Mouse (Mus musculus): ENCODE measurements around the gene Zbtb6. TPM values are rescaled to one million over a fixed set of nuclear protein-coding genes. Genes with fewer than 3 reads are reported as not detected.

Zbtb6 gene
- polyA plus RNA-seq, 1 experiment from 2014 or later, result 6.5 TPM

GRCm38 (mm10) chr2:37430593-37431464, 12.1 kb downstream of the Zbtb6 start:
- Histone ChIP-seq H3K9me3 (no peaks in the 10 kb centered on the region), H3K36me3 (peaks cover 35% of the 10 kb centered on the region), H3K27me3 (ENCODE audit: insufficient read depth, poor library complexity, severe bottlenecking) (no peaks in the 10 kb centered on the region), H3K4me1 (replicated peaks) (peaks cover 14% of the 10 kb centered on the region), H3K4me3 (peak overlapping the region; percentile 78), H3K27ac (peak overlapping the region; percentile 94)
- under 1% methylated on average over 38 of the region's 38 CpGs for WGBS
- DNase-seq (ENCODE audit: low spot score), result peak; percentile 86

GRCm38 (mm10) chr2:37423671-37424070, 19.3 kb downstream of the Zbtb6 start:
- H3K27ac ChIP-seq, result no peak overlapping the region

GRCm38 (mm10) chr2:37422306-37423304, 20.4 kb downstream of the Zbtb6 start, which contains the start of gene Rc3h2:
TSS of gene Rc3h2 (minus strand) at chr2:37422903.
- no peaks in the 10 kb centered on the region for H3K27me3 ChIP-seq (ENCODE audit: insufficient read depth, poor library complexity, severe bottlenecking)
- peaks cover 15% of the 10 kb centered on the region for H3K36me3 ChIP-seq
- peak within 1 kb of the TSS; percentile 99 for H3K27ac ChIP-seq
- under 1% methylated on average over 75 of the region's 75 CpGs for WGBS
- peak within 1 kb of the TSS; percentile 93 for H3K4me3 ChIP-seq
- peak; percentile 96 for DNase-seq (ENCODE audit: low spot score)
- no peaks in the 10 kb centered on the region for H3K9me3 ChIP-seq
- H3K4me1 ChIP-seq (replicated peaks), result peaks cover 11% of the 10 kb centered on the region

More at GRCm38 (mm10) chr2:37423671-37424070, 19.3 kb downstream of the Zbtb6 start:
- no peak for DNase-seq (ENCODE audit: low spot score)
- H3K4me1 ChIP-seq (replicated peaks), result peaks cover 11% of the 10 kb centered on the region
- H3K36me3 ChIP-seq, result peaks cover 22% of the 10 kb centered on the region
- H3K9me3 ChIP-seq, result no peaks in the 10 kb centered on the region
- no peak overlapping the region for H3K4me3 ChIP-seq
- H3K27me3 ChIP-seq (ENCODE audit: insufficient read depth, poor library complexity, severe bottlenecking), result no peaks in the 10 kb centered on the region
- WGBS, result 60% methylated on average over 3 of the region's 3 CpGs

GRCm38 (mm10) chr2:37421903-37422302, 21.1 kb downstream of the Zbtb6 start:
- peaks cover 11% of the 10 kb centered on the region for H3K4me1 ChIP-seq (replicated peaks)
- DNase-seq (ENCODE audit: low spot score), result no peak
- 13% methylated on average over 3 of the region's 3 CpGs for WGBS
- peak overlapping the region; percentile 99 for H3K27ac ChIP-seq
- H3K36me3 ChIP-seq, result peaks cover 15% of the 10 kb centered on the region
- no peaks in the 10 kb centered on the region for H3K27me3 ChIP-seq (ENCODE audit: insufficient read depth, poor library complexity, severe bottlenecking)
- H3K4me3 ChIP-seq, result peak overlapping the region; percentile 93
- H3K9me3 ChIP-seq, result no peaks in the 10 kb centered on the region

- H3K27ac ChIP-seq, result no peak overlapping the region
- no peaks in the 10 kb centered on the region for H3K27me3 ChIP-seq (ENCODE audit: insufficient read depth, poor library complexity, severe bottlenecking)
- H3K4me1 ChIP-seq (replicated peaks), result no peaks in the 10 kb centered on the region
- H3K9me3 ChIP-seq, result no peaks in the 10 kb centered on the region
- peaks cover 86% of the 10 kb centered on the region for H3K36me3 ChIP-seq
- DNase-seq (ENCODE audit: low spot score), result no peak
- 73% methylated on average over 1 of the region's 1 CpGs for WGBS
- no peak overlapping the region for H3K4me3 ChIP-seq
Observed at GRCm38 (mm10) chr2:37395539-37395938, 47.4 kb downstream of the Zbtb6 start.

- Histone ChIP-seq H3K9me3 (no peaks in the 10 kb centered on the region), H3K36me3 (peaks cover 80% of the 10 kb centered on the region), H3K27ac (no peak overlapping the region), H3K4me1 (replicated peaks) (no peaks in the 10 kb centered on the region), H3K27me3 (ENCODE audit: insufficient read depth, poor library complexity, severe bottlenecking) (no peaks in the 10 kb centered on the region), H3K4me3 (no peak overlapping the region)
- WGBS, result 95% methylated on average over 9 of the region's 9 CpGs
- no peak for DNase-seq (ENCODE audit: low spot score)
Observed at GRCm38 (mm10) chr2:37382921-37383320, 60.0 kb downstream of the Zbtb6 start.

- no peak overlapping the region for H3K27ac ChIP-seq
- WGBS, result 72% methylated on average over 2 of the region's 2 CpGs
- H3K36me3 ChIP-seq, result peaks cover 94% of the 10 kb centered on the region
- H3K9me3 ChIP-seq, result no peaks in the 10 kb centered on the region
- H3K27me3 ChIP-seq (ENCODE audit: insufficient read depth, poor library complexity, severe bottlenecking), result no peaks in the 10 kb centered on the region
- H3K4me3 ChIP-seq, result no peak overlapping the region
- no peaks in the 10 kb centered on the region for H3K4me1 ChIP-seq (replicated peaks)
- peak; percentile 41 for DNase-seq (ENCODE audit: low spot score)
Observed at GRCm38 (mm10) chr2:37380189-37380588, 62.8 kb downstream of the Zbtb6 start.

- 98% methylated on average over 1 of the region's 1 CpGs for WGBS
Observed at GRCm38 (mm10) chr2:37376018-37376417, 67.0 kb downstream of the Zbtb6 start.

More at GRCm38 (mm10) chr2:37376018-37376417, 67.0 kb downstream of the Zbtb6 start:
- H3K9me3 ChIP-seq, result no peaks in the 10 kb centered on the region
- no peak overlapping the region for H3K27ac ChIP-seq
- no peak overlapping the region for H3K4me3 ChIP-seq
- H3K36me3 ChIP-seq, result peaks cover 84% of the 10 kb centered on the region
- DNase-seq (ENCODE audit: low spot score), result no peak
- no peaks in the 10 kb centered on the region for H3K4me1 ChIP-seq (replicated peaks)
- H3K27me3 ChIP-seq (ENCODE audit: insufficient read depth, poor library complexity, severe bottlenecking), result no peaks in the 10 kb centered on the region

Other genes with a start within 250 kb of the Zbtb6 start
- gene Olfr366, start 231.6 kb downstream of the Zbtb6 start, polyA plus RNA-seq (2016; fragmentation: Nextera tagmentation; extraction: Ambion mirVana), result not detected in 2 replicates
- gene Olfr368, start 116.7 kb downstream of the Zbtb6 start, polyA plus RNA-seq (2016; fragmentation: Nextera tagmentation; extraction: Ambion mirVana), result not detected in 2 replicates
- 49.6 and 53.6 TPM in 2 replicates for gene Pdcl, start 83.8 kb downstream of the Zbtb6 start, polyA plus RNA-seq (2016; fragmentation: Nextera tagmentation; extraction: Ambion mirVana)
- 18.3 and 19.3 TPM in 2 replicates for gene Rc3h2, start 20.3 kb downstream of the Zbtb6 start, polyA plus RNA-seq (2016; fragmentation: Nextera tagmentation; extraction: Ambion mirVana)
- gene Zbtb26, start within 50 bp of the Zbtb6 start, polyA plus RNA-seq (2016; fragmentation: Nextera tagmentation; extraction: Ambion mirVana), result 7.7 and 9.3 TPM in 2 replicates
- 42.9 and 44.6 TPM in 2 replicates for gene Rabgap1, start 108 bp upstream of the Zbtb6 start, polyA plus RNA-seq (2016; fragmentation: Nextera tagmentation; extraction: Ambion mirVana)
- 1.3 and 1.5 TPM in 2 replicates for gene Gpr21, start 73.2 kb upstream of the Zbtb6 start, polyA plus RNA-seq (2016; fragmentation: Nextera tagmentation; extraction: Ambion mirVana)

All from hindbrain, embryonic 10.5 days (tissue).